Mouse (Mus musculus) heart, embryonic 16.5 days (tissue): ENCODE measurements around the gene Pin1rt1. TPM values are rescaled to one million over a fixed set of nuclear protein-coding genes. Genes with fewer than 3 reads are reported as not detected.

Experiments
- ATAC-seq: fragments of 200-750 bp; cut with Nextera tagmentation; replicated peaks from 2 replicates; pipeline ENCODE4 v1.8.0; 2017; ENCODE audit warnings: moderate number of reproducible peaks; ENCODE audit not compliant: insufficient read depth, low FRiP score; ENCODE audit errors: extremely low read depth
- H3K27ac ChIP-seq: fragments of 300-500 bp; sonication (generic); 2 replicates; pipeline ENCODE4 v1.5.1; 2014; ENCODE audit warnings: mild to moderate bottlenecking, low read length, control low read depth, moderate library complexity
- H3K27me3 ChIP-seq: fragments of 300-500 bp; sonication (generic); 2 replicates; pipeline ENCODE4 v1.6.1; 2014; ENCODE audit warnings: low read length, mixed read lengths; ENCODE audit not compliant: control insufficient read depth, insufficient read depth
- H3K36me3 ChIP-seq: fragments of 300-500 bp; sonication (generic); 2 replicates; pipeline ENCODE4 v1.6.1; 2014; ENCODE audit not compliant: control insufficient read depth, insufficient read depth
- H3K4me1 ChIP-seq: fragments of 300-500 bp; sonication (generic); 2 replicates; pipeline ENCODE4 v1.6.1; 2014; ENCODE audit warnings: low read length, mixed read lengths; ENCODE audit not compliant: control insufficient read depth, insufficient read depth
- H3K4me2 ChIP-seq: fragments of 300-500 bp; sonication (generic); 2 replicates; pipeline ENCODE4 v1.6.1; 2014; ENCODE audit warnings: low read depth, mild to moderate bottlenecking, control low read depth, low read length
- H3K4me3 ChIP-seq: fragments of 300-500 bp; sonication (generic); 2 replicates; pipeline ENCODE4 v1.5.1; 2014; ENCODE audit warnings: mild to moderate bottlenecking, control low read depth, low read length
- H3K9ac ChIP-seq: fragments of 300-500 bp; sonication (generic); 2 replicates; pipeline ENCODE4 v1.6.1; 2014; ENCODE audit warnings: low read length, control low read depth
- H3K9me3 ChIP-seq: fragments of 300-500 bp; sonication (generic); replicated peaks from 2 replicates; pipeline ENCODE4 v1.6.1; 2016; ENCODE audit warnings: low read length; ENCODE audit not compliant: control insufficient read depth
- WGBS: fragments of 180-500 bp; shearing (Covaris S2); extraction: QIAGEN DNeasy Blood & Tissue Kit; methylation state at CpG from one replicate; pipeline ENCODE4 v1.1.7; 2014; 5-methylcytosine and 5-hydroxymethylcytosine counted together
- polyA plus RNA-seq: library from polyadenylated mRNA; unstranded; fragments of >200 nt; fragmentation: Nextera tagmentation; extraction: Ambion mirVana; gene quantifications from 2 replicates; pipeline ENCODE4 v1.2.1, GENCODE M21; 2015

Gene Pin1rt1
- polyA plus RNA-seq, 1 experiment from 2014 or later = not detected

- H3K27ac ChIP-seq = no peak overlapping the region
- WGBS = 86% methylated on average over 3 of the region's 3 CpGs
- no peaks in the 10 kb centered on the region for H3K36me3 ChIP-seq
- ATAC-seq = no peak
- no peak overlapping the region for H3K4me3 ChIP-seq
- H3K4me1 ChIP-seq = no peaks in the 10 kb centered on the region
- H3K9ac ChIP-seq = no peak overlapping the region
- H3K4me2 ChIP-seq = no peak overlapping the region
- H3K9me3 ChIP-seq = no peaks in the 10 kb centered on the region
- no peaks in the 10 kb centered on the region for H3K27me3 ChIP-seq
These were observed 5.8 kb upstream of the Pin1rt1 start for GRCm38 (mm10) chr2:104722021-104722420.

DNA sequence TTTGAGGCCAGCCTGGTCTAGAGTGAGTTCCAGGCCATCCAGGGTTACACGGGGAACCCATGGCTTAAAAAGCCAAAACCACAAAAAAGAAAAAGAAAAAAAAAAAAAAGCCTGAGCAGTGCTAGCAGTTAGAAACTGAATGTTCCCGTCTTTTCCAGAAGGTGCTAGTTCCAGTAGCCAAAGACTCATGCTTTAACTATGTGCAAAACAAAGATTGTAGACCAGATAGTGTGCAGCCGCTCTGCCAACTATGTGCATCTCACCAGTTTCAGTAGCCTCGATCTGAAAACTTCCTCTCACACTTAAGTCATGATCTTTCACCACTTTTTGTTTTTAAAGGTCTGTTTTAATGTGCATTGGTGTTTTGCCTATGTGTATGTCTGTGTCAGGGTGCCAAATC is 1.6 kb upstream of the Pin1rt1 start:
- Histone ChIP-seq H3K27ac (no peak overlapping the region), H3K4me1 (no peaks in the 10 kb centered on the region), H3K9me3 (no peaks in the 10 kb centered on the region), H3K27me3 (no peaks in the 10 kb centered on the region), H3K9ac (no peak overlapping the region), H3K36me3 (no peaks in the 10 kb centered on the region), H3K4me2 (no peak overlapping the region), H3K4me3 (no peak overlapping the region)
- WGBS = 69% methylated on average over 4 of the region's 4 CpGs
- ATAC-seq = no peak

- 78% methylated on average over 2 of the region's 2 CpGs for WGBS
- ATAC-seq = no peak
- no peaks in the 10 kb centered on the region for H3K9me3 ChIP-seq
- H3K4me1 ChIP-seq = no peaks in the 10 kb centered on the region
- H3K27ac ChIP-seq = no peak overlapping the region
- no peaks in the 10 kb centered on the region for H3K27me3 ChIP-seq
- H3K4me2 ChIP-seq = no peak overlapping the region
- no peaks in the 10 kb centered on the region for H3K36me3 ChIP-seq
- no peak overlapping the region for H3K4me3 ChIP-seq
- H3K9ac ChIP-seq = no peak overlapping the region
These were observed 1.1 kb upstream of the Pin1rt1 start for GRCm38 (mm10) chr2:104717231-104717735.

GRCm38 (mm10) chr2:104714254-104714691 is 1.9 kb downstream of the Pin1rt1 start:
- WGBS = 43% methylated on average over 15 of the region's 15 CpGs
- Histone ChIP-seq H3K4me2 (no peak overlapping the region), H3K27me3 (no peaks in the 10 kb centered on the region), H3K36me3 (no peaks in the 10 kb centered on the region), H3K27ac (no peak overlapping the region), H3K4me1 (peaks cover 7% of the 10 kb centered on the region; the same call in 1 of the 2 replicates), H3K9me3 (no peaks in the 10 kb centered on the region), H3K4me3 (no peak overlapping the region), H3K9ac (no peak overlapping the region)
- ATAC-seq = no peak

DNA sequence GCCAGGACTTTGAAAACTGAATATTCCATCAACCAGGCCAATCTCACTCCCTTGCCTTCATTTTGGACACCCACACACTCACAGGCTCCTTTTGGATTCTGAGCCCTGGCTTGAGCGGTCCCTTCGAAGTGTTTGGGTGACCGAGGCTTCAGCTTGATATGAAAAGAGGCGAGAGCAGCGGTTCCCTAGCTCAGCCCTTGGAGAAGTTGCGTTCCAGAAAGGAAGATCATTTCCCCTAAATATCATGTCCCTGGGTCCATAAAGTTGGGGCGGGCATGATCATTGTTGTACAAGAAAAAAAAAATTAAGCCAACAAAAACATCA is 3.7 kb downstream of the Pin1rt1 start:
- peak; percentile 24 for ATAC-seq
- H3K36me3 ChIP-seq = no peaks in the 10 kb centered on the region
- under 1% methylated on average over 7 of the region's 7 CpGs for WGBS
- H3K4me2 ChIP-seq = peak overlapping the region; percentile 92
- no peaks in the 10 kb centered on the region for H3K27me3 ChIP-seq
- H3K9ac ChIP-seq = peak overlapping the region; percentile 79
- H3K27ac ChIP-seq = peak overlapping the region; percentile 69
- H3K4me1 ChIP-seq = peaks cover 7% of the 10 kb centered on the region; the same call in 1 of the 2 replicates
- H3K4me3 ChIP-seq = peak overlapping the region; percentile 89
- H3K9me3 ChIP-seq = no peaks in the 10 kb centered on the region

GRCm38 (mm10) chr2:104711585-104712485 is 4.3 kb downstream of the Pin1rt1 start, which contains the start of gene Tcp11l1:
TSS of gene Tcp11l1 (minus strand) at chr2:104712169.
- Histone ChIP-seq H3K27ac (peak within 1 kb of the TSS; percentile 69), H3K36me3 (no peaks in the 10 kb centered on the region), H3K9ac (peak within 1 kb of the TSS; percentile 79), H3K9me3 (no peaks in the 10 kb centered on the region), H3K4me3 (peak within 1 kb of the TSS; percentile 89), H3K4me1 (peaks cover 7% of the 10 kb centered on the region; the same call in 1 of the 2 replicates), H3K4me2 (peak within 1 kb of the TSS; percentile 92), H3K27me3 (no peaks in the 10 kb centered on the region)
- ATAC-seq = peak; percentile 82
- WGBS = 0% methylated on average over 99 of the region's 99 CpGs

DNA sequence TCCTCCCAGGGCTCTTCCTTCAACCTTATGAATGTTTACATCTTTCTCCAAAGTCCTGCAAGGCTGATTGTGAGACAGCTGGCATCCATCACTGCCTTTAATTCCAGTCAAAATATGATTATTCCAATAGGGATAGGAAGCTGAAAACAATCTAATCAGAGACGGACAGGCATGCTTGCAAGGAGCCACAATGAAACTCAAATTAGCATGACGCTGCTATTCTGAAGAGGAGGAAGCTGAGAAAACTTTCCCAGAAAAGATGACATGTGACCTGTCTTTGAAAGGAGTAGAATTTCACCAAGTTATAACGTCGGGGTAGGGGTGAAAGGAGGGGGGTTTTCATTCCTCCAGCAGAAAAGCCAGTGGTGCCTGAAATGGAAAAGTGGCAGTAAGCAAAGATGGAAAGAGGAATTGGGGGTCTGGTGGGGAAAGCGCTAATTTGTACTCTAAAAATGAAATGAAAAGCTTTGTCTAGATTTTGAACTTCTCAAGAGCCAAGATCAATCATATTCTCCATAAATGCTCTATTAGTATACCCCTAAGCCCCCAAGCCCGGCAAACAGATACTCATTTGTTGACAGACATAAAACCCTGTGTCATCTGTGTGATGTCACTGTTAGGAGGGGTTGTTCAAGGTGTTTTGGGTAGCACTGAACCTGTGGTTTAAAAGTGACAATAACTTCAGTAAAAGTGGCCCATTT is 5.4 kb downstream of the Pin1rt1 start:
- peak overlapping the region; percentile 89 for H3K4me3 ChIP-seq
- no peak for ATAC-seq
- H3K4me2 ChIP-seq = peak overlapping the region; percentile 92
- peaks cover 7% of the 10 kb centered on the region; the same call in 1 of the 2 replicates for H3K4me1 ChIP-seq
- no peaks in the 10 kb centered on the region for H3K27me3 ChIP-seq
- no peak overlapping the region for H3K9ac ChIP-seq
- H3K36me3 ChIP-seq = no peaks in the 10 kb centered on the region
- 36% methylated on average over 6 of the region's 6 CpGs for WGBS
- H3K27ac ChIP-seq = no peak overlapping the region
- H3K9me3 ChIP-seq = no peaks in the 10 kb centered on the region

GRCm38 (mm10) chr2:104709786-104710337 is 6.3 kb downstream of the Pin1rt1 start:
- no peaks in the 10 kb centered on the region for H3K36me3 ChIP-seq
- H3K4me2 ChIP-seq = no peak overlapping the region
- 31% methylated on average over 6 of the region's 6 CpGs for WGBS
- no peak overlapping the region for H3K27ac ChIP-seq
- no peak overlapping the region for H3K4me3 ChIP-seq
- no peak overlapping the region for H3K9ac ChIP-seq
- H3K4me1 ChIP-seq = peaks cover 7% of the 10 kb centered on the region; the same call in 1 of the 2 replicates
- no peaks in the 10 kb centered on the region for H3K27me3 ChIP-seq
- no peak for ATAC-seq
- H3K9me3 ChIP-seq = no peaks in the 10 kb centered on the region
